Mouse (Mus musculus) macrophage (primary cell): ENCODE results near the gene Actr1a. TPM values are rescaled to one million over a fixed set of nuclear protein-coding genes. Genes with fewer than 3 reads are reported as not detected.

ENCODE experiments used
- H3K27ac ChIP-seq: fragments of 350-480 bp; formaldehyde crosslinking; 2 replicates; pipeline ENCODE4 v1.9.0; 2021
- H3K36me3 ChIP-seq: fragments of 350-480 bp; formaldehyde crosslinking; 2 replicates; pipeline ENCODE4 v1.9.0; 2021; ENCODE audit errors: inconsistent target
- H3K4me3 ChIP-seq: fragments of 350-480 bp; formaldehyde crosslinking; 2 replicates; pipeline ENCODE4 v1.9.0; 2021; ENCODE audit errors: inconsistent target
- H3K79me2 ChIP-seq: fragments of 350-480 bp; formaldehyde crosslinking; 2 replicates; pipeline ENCODE4 v1.9.0; 2021; ENCODE audit errors: inconsistent target
- WGBS: methylation state at CpG from one replicate; pipeline ENCODE4 v1.1.7; 2026; ENCODE audit warnings: inconsistent platforms; ENCODE audit not compliant: missing documents; 5-methylcytosine and 5-hydroxymethylcytosine counted together
- polyA plus RNA-seq: library from polyadenylated mRNA; stranded (reverse); fragments of 250-400 nt; gene quantifications from 3 replicates; pipeline ENCODE4 v1.2.4, GENCODE M21; 2018; ENCODE audit warnings: inconsistent platforms
- total RNA-seq, 78 experiments: library from RNA; depleted of rRNA; stranded (reverse); fragments of 250-400 nt; gene quantifications; 1 replicate in 9 of 78; 2 replicates in 24 of 78; 3 replicates in 43 of 78; 4 replicates in 2 of 78; pipeline ENCODE4 v1.2.4; 2018; ENCODE audit warnings: inconsistent platforms in 56 of 78

The Actr1a gene
- total RNA-seq (2018; cell fraction: chromatin; rRNA removed): 100 to 1,000 TPM in 6 of 26 experiments, 10 to 100 TPM in 20; 34.1 to 140 (median 92.3) TPM
- 100 to 1,000 TPM; 106 to 182 (median 139) TPM for total RNA-seq (2018; cell fraction: cytosol; rRNA removed)
- 100 to 1,000 TPM in 16 of 26 experiments, 10 to 100 TPM in 10; 47.5 to 177 (median 111) TPM for total RNA-seq (2018; cell fraction: nucleus; rRNA removed)
- polyA plus RNA-seq: 93.8 to 117 TPM (median 112 TPM) in 3 replicates

- H3K79me2 ChIP-seq: peaks cover 80% of the 10 kb centered on the region
- WGBS: 1% methylated on average over 51 of the region's 51 CpGs
- H3K27ac ChIP-seq: peak within 1 kb of the TSS; percentile 72
- peak within 1 kb of the TSS; percentile 90 for H3K4me3 ChIP-seq
- no peaks in the 10 kb centered on the region for H3K36me3 ChIP-seq
Observed at GRCm38 (mm10) chr19:46395109-46396009, at the start of gene Actr1a. Gene Actr1a, minus strand, starts transcription at chr19:46395748.

GRCm38 (mm10) chr19:46444209-46444608, 48.7 kb upstream of the Actr1a start:
- no peak overlapping the region for H3K4me3 ChIP-seq
- no peaks in the 10 kb centered on the region for H3K79me2 ChIP-seq
- WGBS: 26% methylated on average over 6 of the region's 6 CpGs
- H3K27ac ChIP-seq: no peak overlapping the region
- no peaks in the 10 kb centered on the region for H3K36me3 ChIP-seq

GRCm38 (mm10) chr19:46443509-46443908, 48.0 kb upstream of the Actr1a start:
- H3K79me2 ChIP-seq: no peaks in the 10 kb centered on the region
- H3K4me3 ChIP-seq: no peak overlapping the region
- no peak overlapping the region for H3K27ac ChIP-seq
- 86% methylated on average over 6 of the region's 6 CpGs for WGBS
- H3K36me3 ChIP-seq: no peaks in the 10 kb centered on the region

GRCm38 (mm10) chr19:46435492-46435891, 39.9 kb upstream of the Actr1a start:
- no peaks in the 10 kb centered on the region for H3K36me3 ChIP-seq
- no peak overlapping the region for H3K4me3 ChIP-seq
- no peaks in the 10 kb centered on the region; the same call in 1 of the 2 replicates for H3K79me2 ChIP-seq
- no peak overlapping the region for H3K27ac ChIP-seq
- 57% methylated on average over 7 of the region's 7 CpGs for WGBS

- H3K36me3 ChIP-seq: no peaks in the 10 kb centered on the region
- WGBS: 90% methylated on average over 9 of the region's 9 CpGs
- H3K27ac ChIP-seq: no peak overlapping the region
- H3K79me2 ChIP-seq: no peaks in the 10 kb centered on the region; the same call in 1 of the 2 replicates
- no peak overlapping the region for H3K4me3 ChIP-seq
Observed at GRCm38 (mm10) chr19:46434591-46434990, 39.0 kb upstream of the Actr1a start.

GRCm38 (mm10) chr19:46434148-46434547, 38.6 kb upstream of the Actr1a start:
- 89% methylated on average over 8 of the region's 9 CpGs for WGBS
- Histone ChIP-seq H3K79me2 (no peaks in the 10 kb centered on the region; the same call in 1 of the 2 replicates), H3K36me3 (no peaks in the 10 kb centered on the region)

GRCm38 (mm10) chr19:46433712-46434111, 38.2 kb upstream of the Actr1a start:
- Histone ChIP-seq H3K27ac (no peak overlapping the region), H3K79me2 (no peaks in the 10 kb centered on the region; the same call in 1 of the 2 replicates), H3K4me3 (no peak overlapping the region), H3K36me3 (no peaks in the 10 kb centered on the region)
- 97% methylated on average over 7 of the region's 7 CpGs for whole genome bisulfite sequencing

More at GRCm38 (mm10) chr19:46434148-46434547, 38.6 kb upstream of the Actr1a start:
- Histone ChIP-seq H3K27ac (no peak overlapping the region), H3K4me3 (no peak overlapping the region)

GRCm38 (mm10) chr19:46429250-46429649, 33.7 kb upstream of the Actr1a start:
- Histone ChIP-seq H3K79me2 (no peaks in the 10 kb centered on the region; the same call in 1 of the 2 replicates), H3K36me3 (no peaks in the 10 kb centered on the region), H3K27ac (no peak overlapping the region), H3K4me3 (no peak overlapping the region)

GRCm38 (mm10) chr19:46426488-46426887, 30.9 kb upstream of the Actr1a start:
- 95% methylated on average over 12 of the region's 12 CpGs for WGBS
- no peak overlapping the region for H3K4me3 ChIP-seq
- H3K36me3 ChIP-seq: no peaks in the 10 kb centered on the region
- H3K27ac ChIP-seq: no peak overlapping the region
- peaks cover 4% of the 10 kb centered on the region; the same call in 1 of the 2 replicates for H3K79me2 ChIP-seq

GRCm38 (mm10) chr19:46425266-46425665, 29.7 kb upstream of the Actr1a start:
- Histone ChIP-seq H3K27ac (no peak overlapping the region), H3K36me3 (no peaks in the 10 kb centered on the region), H3K79me2 (peaks cover 8% of the 10 kb centered on the region; the same call in 1 of the 2 replicates), H3K4me3 (no peak overlapping the region)
- WGBS: 92% methylated on average over 8 of the region's 8 CpGs

- Histone ChIP-seq H3K27ac (no peak overlapping the region), H3K4me3 (no peak overlapping the region), H3K79me2 (peaks cover 26% of the 10 kb centered on the region; the same call in 1 of the 2 replicates), H3K36me3 (no peaks in the 10 kb centered on the region)
- WGBS: 92% methylated on average over 11 of the region's 11 CpGs
Observed at GRCm38 (mm10) chr19:46422384-46423338, 27.1 kb upstream of the Actr1a start.

GRCm38 (mm10) chr19:46420410-46420809, 24.9 kb upstream of the Actr1a start:
- H3K27ac ChIP-seq: no peak overlapping the region
- H3K79me2 ChIP-seq: peaks cover 37% of the 10 kb centered on the region; the same call in 1 of the 2 replicates
- H3K4me3 ChIP-seq: no peak overlapping the region
- no peaks in the 10 kb centered on the region for H3K36me3 ChIP-seq
- 94% methylated on average over 3 of the region's 7 CpGs for WGBS

- Histone ChIP-seq H3K79me2 (peaks cover 48% of the 10 kb centered on the region; the same call in 1 of the 2 replicates), H3K36me3 (no peaks in the 10 kb centered on the region), H3K27ac (no peak overlapping the region), H3K4me3 (no peak overlapping the region)
- 95% methylated on average over 4 of the region's 4 CpGs for WGBS
Observed at GRCm38 (mm10) chr19:46418051-46418450, 22.5 kb upstream of the Actr1a start.

GRCm38 (mm10) chr19:46416276-46416675, 20.7 kb upstream of the Actr1a start:
- Histone ChIP-seq H3K4me3 (no peak overlapping the region), H3K79me2 (peaks cover 48% of the 10 kb centered on the region; the same call in 1 of the 2 replicates), H3K27ac (no peak overlapping the region), H3K36me3 (no peaks in the 10 kb centered on the region)
- WGBS: 95% methylated on average over 9 of the region's 9 CpGs
